Mouse (Mus musculus) liver, adult 2 months (tissue): ENCODE data around the gene Sema5a. TPM values are rescaled to one million over a fixed set of nuclear protein-coding genes. Genes with fewer than 3 reads are reported as not detected.
A peak's percentile ranks its signal among the peaks of the same experiment; 100 is the strongest.

Experiments
- DNase-seq: peaks from one replicate; pipeline ENCODE4 v3.0.0-alpha.2; 2011; ENCODE audit warnings: low read depth, low spot score; ENCODE audit errors: extremely low read depth
- H3K27ac ChIP-seq: fragments of 200-500 bp; replicated peaks from 2 replicates; pipeline ENCODE4 v1.5.1; 2012; ENCODE audit warnings: low read depth, mild to moderate bottlenecking, control low read depth, inconsistent platforms, low read length; ENCODE audit not compliant: insufficient read depth
- H3K27me3 ChIP-seq: fragments of 200-500 bp; 2 replicates; pipeline ENCODE4 v1.6.1; 2012; ENCODE audit warnings: mild to moderate bottlenecking, moderate library complexity, low read length, inconsistent platforms; ENCODE audit not compliant: control insufficient read depth, insufficient read depth
- H3K36me3 ChIP-seq: fragments of 200-500 bp; 2 replicates; pipeline ENCODE4 v1.6.1; 2012; ENCODE audit warnings: low read length, inconsistent platforms; ENCODE audit not compliant: control insufficient read depth, insufficient read depth
- H3K4me1 ChIP-seq: fragments of 200-500 bp; 2 replicates; pipeline ENCODE4 v1.6.1; 2011; ENCODE audit warnings: low read length; ENCODE audit not compliant: control insufficient read depth, insufficient read depth
- H3K4me3 ChIP-seq: fragments of 200-500 bp; 2 replicates; pipeline ENCODE4 v1.5.1; 2011; ENCODE audit warnings: low read depth, mild to moderate bottlenecking, control low read depth, low read length, moderate library complexity; ENCODE audit not compliant: insufficient read depth
- H3K79me2 ChIP-seq: fragments of 200-500 bp; 2 replicates; pipeline ENCODE4 v1.6.1; 2012; ENCODE audit warnings: inconsistent platforms, mild to moderate bottlenecking, low read length, moderate library complexity; ENCODE audit not compliant: control insufficient read depth, insufficient read depth
- H3K9ac ChIP-seq: fragments of 200-500 bp; 2 replicates; pipeline ENCODE4 v1.6.1; 2012; ENCODE audit warnings: low read depth, mild to moderate bottlenecking, control low read depth, inconsistent platforms, low read length
- CTCF ChIP-seq: fragments of 200-500 bp; IDR thresholded peaks from 2 replicates; pipeline ENCODE4 v1.5.1; 2011; ENCODE audit warnings: low read depth, low read length, control low read depth
- POLR2A ChIP-seq: fragments of 200-500 bp; IDR thresholded peaks from 2 replicates; pipeline ENCODE4 v1.6.1; 2011; ENCODE audit warnings: low read length, control low read depth; ENCODE audit not compliant: insufficient read depth; ENCODE audit errors: extremely low read depth
- WGBS: fragments of 180-500 bp; shearing (Covaris S2); methylation state at CpG from one replicate; pipeline ENCODE4 v1.1.7; 2018; 5-methylcytosine and 5-hydroxymethylcytosine counted together
- polyA plus RNA-seq: library from polyadenylated mRNA; depleted of rRNA; stranded (reverse); fragments of >200 nt; gene quantifications from 2 replicates; pipeline ENCODE4 v1.2.3, GENCODE M21; 2012
- total RNA-seq: library from RNA; depleted of rRNA; stranded (reverse); fragments of >200 nt; gene quantifications from 2 replicates; pipeline ENCODE4 v1.2.3, GENCODE M21; 2014

Gene Sema5a
- total and polyA plus RNA-seq, 2 experiments, result 0.22 to 0.46 TPM

GRCm38 (mm10) chr15:32423061-32423460, 178.5 kb downstream of the Sema5a start:
- Histone ChIP-seq H3K9ac (no peak overlapping the region), H3K27ac (no peak overlapping the region), H3K4me3 (no peak overlapping the region), H3K27me3 (no peaks in the 10 kb centered on the region), H3K79me2 (no peaks in the 10 kb centered on the region), H3K36me3 (no peaks in the 10 kb centered on the region), H3K4me1 (peaks cover 2% of the 10 kb centered on the region; the same call in 1 of the 2 replicates)
- 43% methylated on average over 6 of the region's 6 CpGs for WGBS
- DNase-seq, result peak; percentile 20
- TF ChIP-seq CTCF, result no peak
- TF ChIP-seq POLR2A, result no peak

DNA sequence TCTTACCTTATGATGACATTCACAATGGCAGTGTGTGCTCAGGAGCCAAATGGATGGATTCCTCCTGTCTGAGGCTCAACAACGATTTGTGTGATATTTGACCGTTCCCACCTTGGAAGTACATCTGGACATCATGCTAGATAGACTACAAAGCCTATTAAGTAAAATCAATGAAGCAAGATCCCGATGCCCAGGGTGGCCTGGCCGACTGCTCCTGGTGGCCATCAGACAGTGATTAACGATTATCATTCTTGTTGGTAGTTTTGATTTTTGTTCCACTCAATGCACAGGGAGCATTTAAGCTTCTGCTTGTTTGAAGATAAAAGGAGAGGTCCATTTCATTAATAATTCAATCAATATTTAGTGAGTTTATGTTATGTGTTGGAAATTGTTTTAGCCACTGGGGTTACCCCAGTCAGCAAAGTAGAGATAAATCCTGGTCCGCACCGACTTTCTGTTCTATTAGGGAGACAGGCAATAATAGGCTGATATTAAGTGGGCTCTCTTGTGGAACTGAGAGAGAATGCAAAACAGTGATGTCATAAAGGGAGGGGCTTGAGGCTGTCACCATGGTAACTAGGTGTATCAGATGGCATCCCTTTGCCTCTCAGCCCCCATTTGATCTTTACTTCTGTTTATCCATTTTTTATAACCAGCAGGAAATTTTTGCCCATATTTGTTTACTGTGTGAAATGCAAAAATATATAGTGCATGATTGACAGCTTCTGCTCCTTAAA, 182.7 kb downstream of the Sema5a start:
- 91% methylated on average over 7 of the region's 7 CpGs for WGBS
- no peaks in the 10 kb centered on the region for H3K27me3 ChIP-seq
- no peak for TF ChIP-seq POLR2A
- no peak for TF ChIP-seq CTCF

GRCm38 (mm10) chr15:32432927-32433832, 188.6 kb downstream of the Sema5a start:
- Histone ChIP-seq H3K36me3 (no peaks in the 10 kb centered on the region), H3K4me1 (no peaks in the 10 kb centered on the region), H3K79me2 (no peaks in the 10 kb centered on the region), H3K4me3 (no peak overlapping the region), H3K9ac (no peak overlapping the region), H3K27me3 (no peaks in the 10 kb centered on the region), H3K27ac (no peak overlapping the region)
- no peak for DNase-seq
- no peak for TF ChIP-seq POLR2A
- TF ChIP-seq CTCF, result no peak
- WGBS, result 70% methylated on average over 13 of the region's 13 CpGs

More for the DNA sequence above, 182.7 kb downstream of the Sema5a start:
- no peak for DNase-seq
- Histone ChIP-seq H3K9ac (no peak overlapping the region), H3K4me3 (no peak overlapping the region), H3K27ac (no peak overlapping the region), H3K79me2 (no peaks in the 10 kb centered on the region), H3K36me3 (no peaks in the 10 kb centered on the region), H3K4me1 (peaks cover 2% of the 10 kb centered on the region; the same call in 1 of the 2 replicates)

- Histone ChIP-seq H3K27ac (no peak overlapping the region), H3K79me2 (no peaks in the 10 kb centered on the region), H3K4me3 (no peak overlapping the region), H3K36me3 (no peaks in the 10 kb centered on the region), H3K27me3 (no peaks in the 10 kb centered on the region), H3K4me1 (no peaks in the 10 kb centered on the region), H3K9ac (no peak overlapping the region)
- TF ChIP-seq CTCF, result no peak
- no peak for TF ChIP-seq POLR2A
- DNase-seq, result no peak
These were observed 189.2 kb downstream of the Sema5a start for GRCm38 (mm10) chr15:32433833-32434155.

GRCm38 (mm10) chr15:32434274-32434673, 189.7 kb downstream of the Sema5a start:
- H3K79me2 ChIP-seq, result no peaks in the 10 kb centered on the region
- no peak for DNase-seq
- H3K9ac ChIP-seq, result no peak overlapping the region
- no peaks in the 10 kb centered on the region for H3K4me1 ChIP-seq
- H3K27me3 ChIP-seq, result no peaks in the 10 kb centered on the region
- H3K36me3 ChIP-seq, result no peaks in the 10 kb centered on the region
- H3K27ac ChIP-seq, result no peak overlapping the region
- no peak for TF ChIP-seq POLR2A
- TF ChIP-seq CTCF, result no peak
- no peak overlapping the region for H3K4me3 ChIP-seq

DNA sequence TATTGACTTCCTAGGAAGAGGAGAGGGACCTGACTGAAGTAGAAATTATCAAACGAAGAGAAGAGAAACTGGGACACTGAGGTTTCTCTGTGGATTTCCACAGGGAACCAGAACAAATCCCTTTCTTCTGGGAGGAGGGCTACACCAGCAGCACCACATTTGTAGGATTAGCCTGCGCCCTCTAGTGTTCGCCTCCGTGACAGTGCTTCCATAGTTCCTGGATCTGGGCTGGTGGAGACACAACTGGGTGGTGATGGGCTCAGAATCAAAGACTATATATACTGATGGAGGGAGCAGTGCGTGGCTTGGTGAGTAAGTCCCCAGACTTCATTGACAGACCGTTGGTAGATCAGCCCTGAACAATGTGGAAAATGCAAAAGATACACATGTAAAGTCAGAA, 193.0 kb downstream of the Sema5a start:
- H3K36me3 ChIP-seq, result no peaks in the 10 kb centered on the region
- H3K9ac ChIP-seq, result no peak overlapping the region
- no peaks in the 10 kb centered on the region for H3K79me2 ChIP-seq
- no peak overlapping the region for H3K4me3 ChIP-seq
- no peaks in the 10 kb centered on the region for H3K27me3 ChIP-seq
- H3K4me1 ChIP-seq, result no peaks in the 10 kb centered on the region
- no peak overlapping the region for H3K27ac ChIP-seq
- peak; percentile 77 for TF ChIP-seq CTCF
- no peak for TF ChIP-seq POLR2A
- peak; percentile 23 for DNase-seq
- WGBS, result 21% methylated on average over 6 of the region's 6 CpGs
